Mouse (Mus musculus) myocyte (in vitro differentiated cells): ENCODE measurements at regions not wholly inside any gene's neighbourhood (a gene's known extent, or its start where the extent isn't known, plus 50 kb on each side); places are given as distances from the start of the nearest gene placed in this dataset.

Experiments used
- CEBPB ChIP-seq: IDR thresholded peaks from 2 replicates; pipeline ENCODE4 v1.6.1; 2011; ENCODE audit warnings: mild to moderate bottlenecking, moderate library complexity; ENCODE audit not compliant: poor library complexity, insufficient read depth, severe bottlenecking
- E2F4 ChIP-seq: IDR thresholded peaks from one replicate; pipeline ENCODE4 v1.6.1; 2011; ENCODE audit warnings: mild to moderate bottlenecking, control low read depth, moderate library complexity; ENCODE audit not compliant: insufficient read depth
- MAX ChIP-seq: IDR thresholded peaks from one replicate; pipeline ENCODE4 v1.6.1; 2011; ENCODE audit warnings: low read depth, mild to moderate bottlenecking, control low read depth
- MYOD1 ChIP-seq, 3 experiments: IDR thresholded peaks; one replicate each; pipeline ENCODE4 v1.6.1; 2011; ENCODE audit warnings: control low read depth in 2 of 3, low read depth in 2 of 3, mild to moderate bottlenecking in 2 of 3, moderate library complexity in 1 of 3; ENCODE audit not compliant: insufficient read length in 2 of 3, control insufficient read depth in 1 of 3
- MYOG ChIP-seq, 3 experiments: IDR thresholded peaks; one replicate each; pipeline ENCODE4 v1.6.1; 2011; ENCODE audit warnings: control low read depth in 2 of 3, low read depth in 2 of 3, mild to moderate bottlenecking in 2 of 3; ENCODE audit not compliant: insufficient read length in 2 of 3, control insufficient read depth in 1 of 3, insufficient read depth in 1 of 3
- POLR2A ChIP-seq: IDR thresholded peaks from one replicate; pipeline ENCODE4 v1.6.1; 2011; ENCODE audit warnings: low read depth, mild to moderate bottlenecking, control low read depth, moderate library complexity; ENCODE audit not compliant: insufficient read length
- POLR2AphosphoS2 ChIP-seq: IDR thresholded peaks from one replicate; pipeline ENCODE4 v1.6.1; 2011; ENCODE audit warnings: low read depth, control low read depth; ENCODE audit not compliant: insufficient read length
- TCF12 ChIP-seq: IDR thresholded peaks from one replicate; pipeline ENCODE4 v1.6.1; 2011; ENCODE audit warnings: mild to moderate bottlenecking, control low read depth; ENCODE audit not compliant: poor library complexity, insufficient read depth, severe bottlenecking
- USF1 ChIP-seq: IDR thresholded peaks from one replicate; pipeline ENCODE4 v1.6.1; 2011; ENCODE audit warnings: low read depth, mild to moderate bottlenecking, control low read depth, moderate library complexity

- TF ChIP-seq MYOG (IDR thresholded peaks at IDR 0.05; ENCODE audit: control insufficient read depth in 1 of 3, insufficient read depth in 1 of 3, insufficient read length in 2 of 3, low read depth in 2 of 3) (no peak), POLR2A (no peak), TCF12 (no peak), USF1 (no peak), MYOD1 (IDR thresholded peaks at IDR 0.05; ENCODE audit: control insufficient read depth in 1 of 3, insufficient read length in 2 of 3, low read depth in 2 of 3) (no peak), CEBPB (no peak), MAX (no peak), POLR2AphosphoS2 (no peak), E2F4 (no peak)
Observed at GRCm38 (mm10) chr1:77244642-77245041, 270.2 kb downstream of the Epha4 start.
